ENCODE assay signal across 30 mouse cellular contexts in genomic region chr11:42095556-42095955, GRCm38 (mm10).
"Had no signal": no experiment of that assay in that cellular context is flagged by ENCODE, and none has a peak within 500 bp of the region (broad histone marks: within the 10 kb centered on the region; RNA-seq: fewer than 3 reads in every experiment).

No protein-coding gene starts in this region.

- H3K4me2 ChIP-seq: limb, embryonic 12.5 days; limb, embryonic 13.5 days; limb, embryonic 15.5 days; liver, embryonic 11.5 days; liver, embryonic 12.5 days; liver, embryonic 13.5 days; liver, embryonic 15.5 days; lung, embryonic 15.5 days; midbrain, embryonic 11.5 days; midbrain, embryonic 12.5 days; midbrain, embryonic 13.5 days; midbrain, embryonic 15.5 days; neural tube, embryonic 12.5 days had no signal

- H3K27me3 ChIP-seq: limb, embryonic 12.5 days; limb, embryonic 13.5 days; limb, embryonic 15.5 days; liver, embryonic 12.5 days; liver, embryonic 13.5 days; liver, embryonic 15.5 days; lung, embryonic 15.5 days; megakaryocyte, embryonic 14.5 days; midbrain, embryonic 12.5 days; midbrain, embryonic 13.5 days; midbrain, embryonic 15.5 days; neural tube, embryonic 12.5 days had no signal

- ATAC-seq: liver, embryonic 12.5 days; liver, postnatal 0 days; lung, postnatal 0 days; midbrain, embryonic 13.5 days; midbrain, embryonic 15.5 days had no signal

- H3K4me1 ChIP-seq: limb, embryonic 10.5 days; limb, embryonic 12.5 days; limb, embryonic 13.5 days; limb, embryonic 15.5 days; liver, embryonic 12.5 days; liver, embryonic 13.5 days; liver, embryonic 15.5 days; lung, embryonic 15.5 days; megakaryocyte, embryonic 14.5 days; midbrain, embryonic 10.5 days; midbrain, embryonic 12.5 days; midbrain, embryonic 13.5 days; midbrain, embryonic 15.5 days; neural tube, embryonic 12.5 days had no signal

- DNase-seq: left cerebral cortex, postnatal 4 days; liver; liver, embryonic 13.5 days; liver, postnatal 0 days; lung, adult 18-20 months; lung, adult 2 months; lung, postnatal 10 days; lung, postnatal 36 days; lung, postnatal 4 days; midbrain, embryonic 14.5 days had no signal

- H3K36me3 ChIP-seq: limb, embryonic 10.5 days; limb, embryonic 12.5 days; limb, embryonic 13.5 days; limb, embryonic 15.5 days; liver, embryonic 12.5 days; liver, embryonic 13.5 days; liver, embryonic 15.5 days; lung, embryonic 15.5 days; midbrain, embryonic 10.5 days; midbrain, embryonic 12.5 days; midbrain, embryonic 13.5 days; midbrain, embryonic 15.5 days; neural tube, embryonic 12.5 days had no signal

- H3K27ac ChIP-seq: left cerebral cortex, adult 2 months; limb, embryonic 10.5 days; limb, embryonic 12.5 days; limb, embryonic 13.5 days; limb, embryonic 15.5 days; liver, embryonic 12.5 days; liver, embryonic 13.5 days; liver, embryonic 14.5 days; liver, embryonic 15.5 days; lung, embryonic 15.5 days; macrophage; midbrain, embryonic 10.5 days; midbrain, embryonic 12.5 days; midbrain, embryonic 13.5 days; midbrain, embryonic 15.5 days; neural tube, embryonic 12.5 days had no signal

- H3K4me3 ChIP-seq: left cerebral cortex, adult 2 months; limb, embryonic 10.5 days; limb, embryonic 12.5 days; limb, embryonic 13.5 days; limb, embryonic 15.5 days; liver, embryonic 12.5 days; liver, embryonic 13.5 days; liver, embryonic 15.5 days; lung, embryonic 15.5 days; megakaryocyte, embryonic 14.5 days; midbrain, embryonic 10.5 days; midbrain, embryonic 12.5 days; midbrain, embryonic 13.5 days; midbrain, embryonic 15.5 days; myocyte; neural tube, embryonic 12.5 days had no signal

- H3K9ac ChIP-seq: limb, embryonic 12.5 days; limb, embryonic 13.5 days; limb, embryonic 15.5 days; liver, embryonic 12.5 days; liver, embryonic 13.5 days; liver, embryonic 14.5 days; liver, embryonic 15.5 days; liver, postnatal 0 days; lung, embryonic 15.5 days; midbrain, embryonic 12.5 days; midbrain, embryonic 13.5 days; midbrain, embryonic 15.5 days; neural tube, embryonic 12.5 days had no signal

- H3K9me3 ChIP-seq: limb, embryonic 10.5 days; limb, embryonic 12.5 days; limb, embryonic 13.5 days; limb, embryonic 15.5 days; liver, embryonic 12.5 days; liver, embryonic 13.5 days; liver, embryonic 15.5 days; lung, embryonic 15.5 days; megakaryocyte, embryonic 14.5 days; midbrain, embryonic 10.5 days; midbrain, embryonic 12.5 days; midbrain, embryonic 13.5 days; midbrain, embryonic 15.5 days; neural tube, embryonic 12.5 days had no signal
